Mouse (Mus musculus) C2C12 (cell line): Measurements from ENCODE around the gene Creld2. TPM values are rescaled to one million over a fixed set of nuclear protein-coding genes. Genes with fewer than 3 reads are reported as not detected.

Experiments
- H3K27me3 ChIP-seq: one replicate; pipeline ENCODE4 v1.6.1; 2011; ENCODE audit not compliant: control insufficient read depth, insufficient read depth, insufficient read length
- H3K36me3 ChIP-seq: one replicate; pipeline ENCODE4 v1.6.1; 2011; ENCODE audit not compliant: control insufficient read depth, insufficient read depth
- H3K4me3 ChIP-seq: one replicate; pipeline ENCODE4 v1.5.1; 2011; ENCODE audit warnings: mild to moderate bottlenecking, control low read depth; ENCODE audit not compliant: poor library complexity, insufficient read depth, severe bottlenecking
- H3K79me2 ChIP-seq: one replicate; pipeline ENCODE4 v1.6.1; 2011; ENCODE audit not compliant: control insufficient read depth, insufficient read depth
- H3K79me3 ChIP-seq: one replicate; pipeline ENCODE4 v1.6.1; 2011; ENCODE audit warnings: low read depth, control low read depth
- H3ac ChIP-seq: one replicate; pipeline ENCODE3; 2011; ENCODE audit warnings: low read depth; ENCODE audit not compliant: control insufficient read depth, insufficient read length
- CEBPB ChIP-seq: IDR thresholded peaks from one replicate; pipeline ENCODE4 v1.6.1; 2011; ENCODE audit warnings: low read depth, mild to moderate bottlenecking, control low read depth, moderate library complexity
- CTCF ChIP-seq: IDR thresholded peaks from one replicate; pipeline ENCODE4 v1.5.1; 2011; ENCODE audit not compliant: control insufficient read depth, insufficient read depth, insufficient read length
- FOSL1 ChIP-seq: IDR thresholded peaks from one replicate; pipeline ENCODE4 v1.8.0; 2011; ENCODE audit warnings: mild to moderate bottlenecking, low read length; ENCODE audit not compliant: poor library complexity, insufficient read depth, severe bottlenecking
- MAX ChIP-seq: IDR thresholded peaks from one replicate; pipeline ENCODE4 v1.6.1; 2011; ENCODE audit warnings: mild to moderate bottlenecking, control low read depth
- MYOD1 ChIP-seq: IDR thresholded peaks from one replicate; pipeline ENCODE4 v1.6.1; 2011; ENCODE audit warnings: low read depth; ENCODE audit not compliant: control insufficient read depth, insufficient read length
- MYOG ChIP-seq: IDR thresholded peaks from one replicate; pipeline ENCODE4 v1.6.1; 2011; ENCODE audit not compliant: control insufficient read depth, insufficient read length; ENCODE audit errors: extremely low read depth
- USF1 ChIP-seq: IDR thresholded peaks from one replicate; pipeline ENCODE4 v1.6.1; 2011; ENCODE audit warnings: low read depth, mild to moderate bottlenecking, control low read depth, moderate library complexity
- polyA plus RNA-seq: library from polyadenylated mRNA; unstranded; fragments of >200 nt; fragmentation: generic; extraction: Trizol; gene quantifications from one replicate; pipeline ENCODE4 v1.2.1, GENCODE M21; 2012; ENCODE audit warnings: missing spikeins

Gene Creld2
- polyA plus RNA-seq, 1 experiment, result 107 TPM

DNA sequence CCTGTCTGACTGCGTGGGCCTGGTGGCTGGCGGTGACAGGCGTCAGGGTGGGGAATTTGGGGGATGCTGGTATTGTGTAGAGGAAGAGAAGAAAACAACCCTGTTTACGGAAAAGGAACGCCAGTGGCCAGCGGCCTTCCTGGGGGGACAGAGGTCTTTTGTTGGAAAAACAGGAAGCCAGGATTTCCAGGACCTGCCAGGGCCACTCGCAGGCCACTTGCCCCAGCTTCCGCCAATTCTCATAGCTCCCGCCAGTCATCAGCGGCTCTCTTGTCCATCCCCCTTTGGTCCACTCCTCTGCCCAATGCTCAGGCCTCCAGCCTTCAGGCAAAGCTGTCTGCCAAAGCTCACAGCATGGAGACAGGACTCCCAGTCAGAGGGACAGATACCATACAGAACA lies 20.7 kb downstream of the Creld2 start:
- Histone ChIP-seq H3K79me2 (no peaks in the 10 kb centered on the region), H3ac (no peak overlapping the region), H3K27me3 (no peaks in the 10 kb centered on the region), H3K79me3 (no peaks in the 10 kb centered on the region), H3K36me3 (no peaks in the 10 kb centered on the region), H3K4me3 (no peak overlapping the region)
- TF ChIP-seq CEBPB, result no peak
- no peak for TF ChIP-seq MYOD1
- no peak for TF ChIP-seq FOSL1
- no peak for TF ChIP-seq CTCF
- no peak for TF ChIP-seq MAX

DNA sequence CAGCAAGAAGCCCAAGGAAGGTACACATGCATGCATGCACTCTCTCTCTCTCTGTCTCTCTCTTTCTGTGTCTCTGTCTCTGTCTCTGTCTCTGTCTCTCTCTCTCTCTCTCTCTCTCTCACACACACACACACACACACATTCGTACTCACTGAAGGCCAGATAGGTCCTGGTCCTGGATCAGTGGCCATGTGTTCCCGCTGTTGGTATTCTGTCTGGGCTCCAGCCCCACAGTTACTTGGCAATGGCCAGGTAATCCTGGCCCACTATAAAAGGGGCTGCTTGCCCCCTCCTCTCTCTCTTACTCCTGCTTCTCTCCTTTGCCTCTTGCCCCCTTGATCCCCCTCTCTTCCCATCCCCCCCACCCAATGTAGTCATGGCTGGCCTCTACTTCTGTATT lies 21.7 kb downstream of the Creld2 start:
- TF ChIP-seq CTCF (no peak), MAX (no peak), MYOG (no peak), MYOD1 (no peak), USF1 (no peak), CEBPB (no peak), FOSL1 (no peak)
- Histone ChIP-seq H3ac (no peak overlapping the region), H3K36me3 (no peaks in the 10 kb centered on the region), H3K79me2 (no peaks in the 10 kb centered on the region), H3K79me3 (no peaks in the 10 kb centered on the region), H3K27me3 (no peaks in the 10 kb centered on the region), H3K4me3 (no peak overlapping the region)

DNA sequence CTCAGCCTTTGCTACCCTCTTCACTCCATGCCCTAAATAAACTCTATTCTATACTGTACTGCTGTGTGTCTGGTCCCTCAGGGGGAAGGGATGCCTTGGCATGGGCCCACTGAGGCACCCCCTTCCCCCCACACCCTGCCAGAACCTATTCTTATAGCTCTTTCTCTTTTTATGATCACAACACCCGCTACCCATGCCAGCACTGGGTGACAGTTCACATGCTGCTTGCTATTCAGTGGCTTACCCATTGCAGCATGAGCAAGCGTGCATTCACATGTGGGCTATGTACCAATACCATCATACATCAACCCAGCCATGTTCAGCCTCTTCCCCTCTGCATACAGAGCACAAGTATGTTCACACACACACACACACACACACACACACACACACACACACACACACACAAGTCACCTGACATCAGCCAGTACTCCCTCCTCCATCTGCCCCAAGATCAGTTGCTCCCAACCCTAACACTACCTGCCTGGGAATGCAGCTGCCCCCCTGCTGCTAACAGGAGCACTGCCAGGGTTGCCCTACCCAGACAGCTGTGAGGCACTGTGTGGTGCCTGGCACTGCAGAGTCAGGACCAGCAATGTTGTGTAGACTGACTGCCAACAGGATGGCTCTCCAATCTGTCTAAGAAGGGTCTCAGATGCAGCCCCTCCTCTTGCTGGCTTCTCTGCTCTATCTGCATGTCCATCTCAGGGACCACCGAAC lies 22.3 kb downstream of the Creld2 start:
- TF ChIP-seq USF1, result no peak
- no peak for TF ChIP-seq FOSL1
- TF ChIP-seq CTCF, result no peak
- Histone ChIP-seq H3K79me2 (no peaks in the 10 kb centered on the region), H3K79me3 (no peaks in the 10 kb centered on the region), H3ac (no peak overlapping the region), H3K36me3 (no peaks in the 10 kb centered on the region), H3K4me3 (no peak overlapping the region), H3K27me3 (no peaks in the 10 kb centered on the region)

DNA sequence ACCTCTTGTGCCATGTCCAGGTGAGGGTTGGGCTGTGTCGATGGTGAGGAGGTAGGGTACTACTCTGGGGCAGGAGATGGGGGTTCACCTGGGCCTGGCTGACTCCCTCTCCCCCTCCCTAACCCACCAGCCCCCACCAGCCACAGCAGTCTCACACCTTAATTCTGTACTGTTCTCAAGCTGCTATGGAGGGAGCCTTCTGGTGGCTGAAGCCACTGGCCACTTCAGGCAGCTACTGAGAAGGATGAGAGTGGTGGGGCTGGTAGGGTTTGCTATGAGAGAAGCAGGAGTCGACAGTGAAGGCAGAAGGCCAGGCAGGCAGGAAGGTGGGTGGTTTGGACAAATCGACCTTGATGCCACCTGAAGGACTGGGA lies 22.8 kb downstream of the Creld2 start:
- H3K79me3 ChIP-seq, result no peaks in the 10 kb centered on the region
- no peaks in the 10 kb centered on the region for H3K79me2 ChIP-seq
- H3K4me3 ChIP-seq, result no peak overlapping the region
- no peak for TF ChIP-seq MYOG
- no peak for TF ChIP-seq MAX
- TF ChIP-seq CEBPB, result no peak
- no peak for TF ChIP-seq CTCF
- no peak for TF ChIP-seq MYOD1
- no peak for TF ChIP-seq FOSL1
- TF ChIP-seq USF1, result no peak
- no peaks in the 10 kb centered on the region for H3K27me3 ChIP-seq
- H3K36me3 ChIP-seq, result no peaks in the 10 kb centered on the region
- H3ac ChIP-seq, result no peak overlapping the region

DNA sequence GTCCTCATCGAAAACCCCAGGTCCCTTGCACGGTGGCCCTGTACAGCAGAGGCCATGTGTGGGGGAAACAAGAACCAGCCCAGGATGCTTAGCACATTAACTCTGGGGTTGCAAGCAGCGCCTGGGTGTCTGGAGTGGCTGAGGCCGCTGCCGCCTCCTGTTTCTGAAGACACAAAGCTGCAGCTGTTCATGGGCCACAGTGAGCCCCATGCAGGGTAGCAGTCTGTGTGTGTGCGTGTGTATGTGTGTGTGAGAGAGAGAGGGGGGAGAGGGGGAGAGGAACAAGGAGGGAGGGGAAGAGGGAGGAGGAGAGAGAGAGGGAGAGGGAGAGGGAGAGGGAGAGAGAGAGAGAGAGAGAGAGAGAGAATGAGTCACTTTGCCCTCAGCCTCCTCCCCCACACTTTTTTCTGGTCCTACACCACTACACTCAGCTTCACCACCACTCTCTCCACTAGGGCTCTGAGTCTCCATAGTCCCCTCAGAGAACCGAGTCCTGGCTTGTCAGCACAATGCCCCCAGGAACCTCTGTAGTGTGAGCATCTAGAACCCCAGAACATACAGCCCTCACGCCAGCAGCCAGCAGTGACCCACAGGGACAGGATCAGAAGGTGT lies 24.1 kb downstream of the Creld2 start:
- TF ChIP-seq MYOD1 (peak; percentile 84), FOSL1 (peak; percentile 48), CTCF (no peak)
- Histone ChIP-seq H3K27me3 (no peaks in the 10 kb centered on the region), H3ac (peak overlapping the region; percentile 36), H3K4me3 (no peak overlapping the region), H3K79me3 (no peaks in the 10 kb centered on the region), H3K79me2 (no peaks in the 10 kb centered on the region), H3K36me3 (no peaks in the 10 kb centered on the region)

DNA sequence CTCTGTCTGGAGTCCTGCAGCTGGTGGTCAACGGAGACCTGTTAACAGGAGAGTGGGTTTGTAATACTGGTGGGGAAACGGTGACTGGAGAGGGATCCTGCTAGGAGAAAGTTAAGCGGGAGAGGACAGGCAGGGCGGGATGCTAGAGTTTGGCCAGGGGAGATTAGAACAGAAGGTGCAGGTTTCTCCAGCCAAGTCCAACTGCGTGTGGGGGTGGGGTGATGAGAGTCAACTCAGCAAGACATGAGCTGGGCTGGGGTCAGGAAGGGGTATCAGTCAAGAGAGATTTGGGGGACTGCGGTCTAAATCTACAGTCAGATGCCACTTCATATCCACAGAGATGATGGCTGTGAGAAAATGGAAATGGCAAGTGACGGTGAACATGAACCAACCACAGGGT lies 25.5 kb downstream of the Creld2 start:
- TF ChIP-seq MAX (no peak), FOSL1 (no peak), MYOD1 (no peak), MYOG (no peak), CEBPB (no peak), USF1 (no peak), CTCF (no peak)
- H3K79me3 ChIP-seq, result no peaks in the 10 kb centered on the region
- no peak overlapping the region for H3K4me3 ChIP-seq
- no peaks in the 10 kb centered on the region for H3K79me2 ChIP-seq
- H3K27me3 ChIP-seq, result no peaks in the 10 kb centered on the region
- H3ac ChIP-seq, result no peak overlapping the region
- H3K36me3 ChIP-seq, result no peaks in the 10 kb centered on the region
